Mouse (Mus musculus) lung, postnatal 4 days (tissue): ENCODE data around the gene Rin2.
"Not testable (repeated sequence)": the region's sequence is repeated elsewhere in the genome, so short reads cannot be mapped to it uniquely, and the experiment has no call there.

Experiments
- DNase-seq, 2 experiments: peaks; one replicate each; pipeline ENCODE4 v3.0.0; 2021

The Rin2 gene

GRCm38 (mm10) chr2:145866238-145866637, 191.2 kb downstream of the Rin2 start:
- no peak for DNase-seq

- DNase-seq, result peak; percentile 28 to 50
Measured at GRCm38 (mm10) chr2:145866695-145867449, 191.9 kb downstream of the Rin2 start.

GRCm38 (mm10) chr2:145871308-145871707, 196.3 kb downstream of the Rin2 start:
- DNase-seq, result peak in 1 of 2 experiments; percentile 16

- no peak for DNase-seq
Measured at GRCm38 (mm10) chr2:145872099-145872498, 197.1 kb downstream of the Rin2 start.

GRCm38 (mm10) chr2:145873953-145874352, 198.9 kb downstream of the Rin2 start:
- no peak for DNase-seq

- DNase-seq, result no peak
Measured at GRCm38 (mm10) chr2:145874879-145875482, 200.0 kb downstream of the Rin2 start.

GRCm38 (mm10) chr2:145877191-145877590, 202.2 kb downstream of the Rin2 start:
- no peak for DNase-seq

- DNase-seq, result peak in 1 of 2 experiments; percentile 54
Measured at GRCm38 (mm10) chr2:145880887-145881747, 206.1 kb downstream of the Rin2 start.

GRCm38 (mm10) chr2:145881932-145882331, 206.9 kb downstream of the Rin2 start:
- DNase-seq, result no peak

- no peak for DNase-seq
Measured at GRCm38 (mm10) chr2:145882398-145882797, 207.4 kb downstream of the Rin2 start.

- DNase-seq, result no peak
Measured at GRCm38 (mm10) chr2:145884036-145884912, 209.3 kb downstream of the Rin2 start.

GRCm38 (mm10) chr2:145884913-145885785, 210.1 kb downstream of the Rin2 start:
- peak in 1 of 2 experiments; percentile 58 for DNase-seq

GRCm38 (mm10) chr2:145887937-145888765, 213.1 kb downstream of the Rin2 start:
- DNase-seq, result peak; percentile 75 to 78

- peak in 1 of 2 experiments; percentile 51 for DNase-seq
Measured at GRCm38 (mm10) chr2:145888766-145889480, 213.9 kb downstream of the Rin2 start.

- no peak for DNase-seq
Measured at GRCm38 (mm10) chr2:145890571-145890970, 215.6 kb downstream of the Rin2 start.

GRCm38 (mm10) chr2:145893756-145894155, 218.7 kb downstream of the Rin2 start:
- no peak for DNase-seq

- no peak for DNase-seq
Measured at GRCm38 (mm10) chr2:145898106-145898505, 223.1 kb downstream of the Rin2 start.

GRCm38 (mm10) chr2:145900318-145900717, 225.3 kb downstream of the Rin2 start:
- DNase-seq, result not testable (repeated sequence)

- DNase-seq, result no peak
Measured at GRCm38 (mm10) chr2:145901861-145902260, 226.8 kb downstream of the Rin2 start, which contains the start of gene Naa20. Gene Naa20 (plus strand): TSS chr2:145902099.
